Mouse (Mus musculus) hindbrain, embryonic 11.5 days (tissue): Measurements from ENCODE around the gene Trpm5. TPM values are rescaled to one million over a fixed set of nuclear protein-coding genes. Genes with fewer than 3 reads are reported as not detected.

Source experiments
- ATAC-seq: fragments of 200-750 bp; cut with Nextera tagmentation; 2 replicates; pipeline ENCODE4 v1.8.0; 2017; ENCODE audit warnings: mild to moderate bottlenecking, moderate TSS enrichment, moderate library complexity; ENCODE audit not compliant: low FRiP score
- DNase-seq: peaks from one replicate; pipeline ENCODE4 v3.0.0-alpha.2; 2015; ENCODE audit warnings: low spot score
- H3K27ac ChIP-seq: fragments of 300-500 bp; sonication (generic); 2 replicates; pipeline ENCODE4 v1.5.1; 2014; ENCODE audit warnings: mild to moderate bottlenecking, low read depth, low read length
- H3K27me3 ChIP-seq: fragments of 300-500 bp; sonication (generic); 2 replicates; pipeline ENCODE4 v1.6.1; 2014; ENCODE audit warnings: mild to moderate bottlenecking, low read length, moderate library complexity, mixed read lengths; ENCODE audit not compliant: control insufficient read depth, insufficient read depth
- H3K36me3 ChIP-seq: fragments of 300-500 bp; sonication (generic); 2 replicates; pipeline ENCODE4 v1.6.1; 2014; ENCODE audit warnings: mild to moderate bottlenecking, low read length, moderate library complexity, mixed read lengths; ENCODE audit not compliant: control insufficient read depth, insufficient read depth
- H3K4me1 ChIP-seq: fragments of 300-500 bp; sonication (generic); replicated peaks from 2 replicates; pipeline ENCODE4 v1.6.1; 2014; ENCODE audit warnings: low read length, mixed read lengths; ENCODE audit not compliant: control insufficient read depth, insufficient read depth
- H3K4me2 ChIP-seq: fragments of 300-500 bp; sonication (generic); replicated peaks from 2 replicates; pipeline ENCODE4 v1.6.1; 2014; ENCODE audit warnings: mild to moderate bottlenecking, low read depth, low read length
- H3K4me3 ChIP-seq: fragments of 300-500 bp; sonication (generic); 2 replicates; pipeline ENCODE4 v1.5.1; 2014; ENCODE audit warnings: low read depth, low read length
- H3K9ac ChIP-seq: fragments of 300-500 bp; sonication (generic); 2 replicates; pipeline ENCODE4 v1.6.1; 2014; ENCODE audit warnings: low read depth, low read length
- H3K9me3 ChIP-seq: fragments of 300-500 bp; sonication (generic); 2 replicates; pipeline ENCODE4 v1.6.1; 2016; ENCODE audit warnings: low read length; ENCODE audit not compliant: control insufficient read depth
- WGBS: fragments of 180-500 bp; shearing (Covaris S2); extraction: QIAGEN DNeasy Blood & Tissue Kit; methylation state at CpG from one replicate; pipeline ENCODE4 v1.1.7; 2014; 5-methylcytosine and 5-hydroxymethylcytosine counted together
- polyA plus RNA-seq: library from polyadenylated mRNA; unstranded; fragments of >200 nt; fragmentation: Nextera tagmentation; extraction: Ambion mirVana; gene quantifications from 2 replicates; pipeline ENCODE4 v1.2.1, GENCODE M21; 2014

Trpm5 gene
- 0.27 and 0.88 TPM in 2 replicates for polyA plus RNA-seq

DNA sequence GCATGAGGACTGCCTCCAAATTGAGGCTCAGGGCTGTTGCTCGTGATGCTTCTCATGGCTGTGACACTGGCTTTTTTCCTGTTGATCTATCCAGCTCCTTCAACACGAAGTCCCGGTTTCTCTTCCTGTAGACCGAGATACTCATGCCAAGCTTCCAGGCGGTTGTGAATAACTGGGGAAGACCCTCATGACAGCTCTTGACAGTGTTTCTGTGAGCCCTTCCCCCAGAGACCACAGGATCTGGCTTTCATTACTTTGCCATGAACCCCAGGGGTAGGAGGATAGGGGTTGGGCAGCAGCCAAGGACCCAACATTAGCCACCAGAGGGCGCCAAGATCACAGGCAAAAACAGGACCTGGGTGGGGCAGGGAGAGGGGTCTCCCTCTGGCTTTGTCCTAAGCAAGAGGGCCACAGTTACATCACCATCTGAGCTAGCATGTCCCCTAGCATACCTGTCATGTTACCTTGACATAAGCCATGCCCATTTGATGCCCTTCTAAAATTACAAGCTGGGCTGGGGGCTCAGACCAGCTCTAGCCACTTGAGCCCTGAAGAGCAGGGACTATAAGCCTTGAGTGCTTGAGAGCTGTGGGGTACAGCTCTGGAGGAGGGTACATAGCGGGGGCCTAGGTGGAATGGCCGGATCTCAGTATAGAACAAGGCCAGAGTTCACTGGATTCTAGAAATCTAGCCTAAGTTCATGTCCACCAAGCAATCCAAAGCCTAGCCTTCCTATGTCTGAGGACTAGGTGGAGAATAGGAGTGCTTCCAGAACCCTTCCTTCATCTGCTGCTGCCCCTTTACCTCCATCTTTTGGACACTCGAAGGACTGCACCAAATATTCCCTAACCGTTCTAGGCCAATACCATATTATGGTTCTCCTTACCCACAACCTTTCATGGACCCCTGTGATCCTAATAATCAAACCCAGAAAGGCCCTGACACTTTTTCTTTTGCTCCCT, at the start of gene Trpm5:
TSS of gene Trpm5 (minus strand) at position 51 of the 962 bp plus-strand sequence.
- H3K4me3 ChIP-seq, result no peak within 1 kb of the TSS
- H3K27ac ChIP-seq, result no peak within 1 kb of the TSS
- WGBS, result 52% methylated on average over 10 of the region's 10 CpGs
- ATAC-seq, result no peak
- H3K27me3 ChIP-seq, result no peaks in the 10 kb centered on the region
- H3K9me3 ChIP-seq, result no peaks in the 10 kb centered on the region
- no peaks in the 10 kb centered on the region for H3K36me3 ChIP-seq
- DNase-seq, result peak; percentile 81
- H3K4me1 ChIP-seq, result no peaks in the 10 kb centered on the region
- H3K9ac ChIP-seq, result no peak within 1 kb of the TSS
- no peak within 1 kb of the TSS for H3K4me2 ChIP-seq

- Histone ChIP-seq H3K9me3 (no peaks in the 10 kb centered on the region), H3K27ac (no peak overlapping the region), H3K9ac (no peak overlapping the region), H3K4me1 (no peaks in the 10 kb centered on the region), H3K4me2 (no peak overlapping the region), H3K36me3 (no peaks in the 10 kb centered on the region), H3K27me3 (no peaks in the 10 kb centered on the region), H3K4me3 (no peak overlapping the region)
- DNase-seq (no peak), ATAC-seq (no peak)
- 89% methylated on average over 2 of the region's 2 CpGs for WGBS
Measured at GRCm38 (mm10) chr7:143142680-143143079, 48.2 kb upstream of the Trpm5 start.

- Histone ChIP-seq H3K27me3 (no peaks in the 10 kb centered on the region), H3K4me1 (no peaks in the 10 kb centered on the region), H3K36me3 (no peaks in the 10 kb centered on the region), H3K4me3 (no peak overlapping the region), H3K4me2 (no peak overlapping the region), H3K9me3 (no peaks in the 10 kb centered on the region), H3K9ac (no peak overlapping the region), H3K27ac (no peak overlapping the region)
- 89% methylated on average over 4 of the region's 4 CpGs for WGBS
- DNase-seq (no peak), ATAC-seq (no peak)
Measured at GRCm38 (mm10) chr7:143139932-143140331, 45.5 kb upstream of the Trpm5 start.

- Histone ChIP-seq H3K27me3 (no peaks in the 10 kb centered on the region), H3K27ac (no peak overlapping the region), H3K9me3 (no peaks in the 10 kb centered on the region), H3K36me3 (no peaks in the 10 kb centered on the region), H3K4me1 (no peaks in the 10 kb centered on the region), H3K4me2 (no peak overlapping the region), H3K9ac (no peak overlapping the region), H3K4me3 (no peak overlapping the region)
- peak; percentile 73 for DNase-seq
- ATAC-seq, result no peak
- 55% methylated on average over 1 of the region's 1 CpGs for WGBS
Measured at GRCm38 (mm10) chr7:143138789-143139188, 44.3 kb upstream of the Trpm5 start.

- Histone ChIP-seq H3K4me1 (no peaks in the 10 kb centered on the region), H3K27ac (no peak overlapping the region), H3K27me3 (no peaks in the 10 kb centered on the region), H3K4me3 (no peak overlapping the region), H3K9me3 (no peaks in the 10 kb centered on the region), H3K36me3 (no peaks in the 10 kb centered on the region), H3K9ac (no peak overlapping the region), H3K4me2 (no peak overlapping the region)
- no peak for ATAC-seq
- DNase-seq, result no peak
- WGBS, result 70% methylated on average over 5 of the region's 5 CpGs
Measured at GRCm38 (mm10) chr7:143136561-143136960, 42.1 kb upstream of the Trpm5 start.

DNA sequence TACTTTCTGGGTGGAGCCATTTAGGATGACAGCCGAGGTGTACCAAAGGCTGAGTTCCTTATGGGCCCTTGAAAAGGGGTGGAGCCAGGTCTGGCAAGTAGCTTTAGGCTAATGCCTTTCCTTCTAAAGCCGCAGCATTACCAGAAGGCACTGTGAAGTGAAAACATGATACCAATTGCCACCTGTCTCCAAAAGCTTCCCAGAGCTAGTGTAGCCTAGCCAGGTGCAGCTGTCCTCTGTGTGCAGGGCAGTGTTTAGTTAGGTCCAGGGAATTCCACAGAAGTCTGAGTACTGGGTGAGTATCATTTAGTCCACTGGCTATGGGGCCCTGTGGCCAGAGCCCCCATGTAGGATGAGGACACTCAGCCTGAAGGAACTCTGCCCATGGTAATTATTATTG, 41.7 kb upstream of the Trpm5 start:
- no peak for ATAC-seq

DNA sequence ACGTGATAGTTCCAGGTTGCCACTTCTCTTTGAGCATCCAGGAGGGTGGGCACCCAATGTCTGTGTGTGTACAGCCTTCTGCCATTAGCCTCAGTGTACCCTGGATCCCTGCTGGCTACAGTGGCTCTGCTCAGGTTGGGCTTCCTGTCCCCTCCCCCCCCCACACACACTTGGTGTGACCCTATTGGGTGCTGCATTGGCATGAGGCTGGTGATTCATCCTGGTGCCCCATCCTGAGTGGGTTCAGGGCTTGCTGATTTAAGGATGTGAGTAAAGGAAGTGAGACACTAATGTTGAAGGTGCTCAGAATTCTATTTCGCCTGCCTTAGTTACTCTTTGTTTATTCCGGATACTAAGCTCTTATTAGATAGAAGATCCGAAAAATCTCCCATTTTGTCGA, 38.4 kb upstream of the Trpm5 start:
- Histone ChIP-seq H3K9me3 (no peaks in the 10 kb centered on the region), H3K27ac (no peak overlapping the region), H3K4me2 (no peak overlapping the region), H3K9ac (no peak overlapping the region), H3K27me3 (no peaks in the 10 kb centered on the region), H3K36me3 (no peaks in the 10 kb centered on the region), H3K4me3 (no peak overlapping the region), H3K4me1 (no peaks in the 10 kb centered on the region)
- ATAC-seq (no peak), DNase-seq (no peak)
- 88% methylated on average over 5 of the region's 5 CpGs for WGBS

More for the DNA sequence above, 41.7 kb upstream of the Trpm5 start:
- Histone ChIP-seq H3K9ac (no peak overlapping the region), H3K27me3 (no peaks in the 10 kb centered on the region), H3K4me1 (no peaks in the 10 kb centered on the region), H3K9me3 (no peaks in the 10 kb centered on the region), H3K4me3 (no peak overlapping the region), H3K4me2 (no peak overlapping the region), H3K36me3 (no peaks in the 10 kb centered on the region), H3K27ac (no peak overlapping the region)
- 70% methylated on average over 2 of the region's 2 CpGs for WGBS
- DNase-seq, result no peak

GRCm38 (mm10) chr7:143124902-143125301, 30.5 kb upstream of the Trpm5 start:
- no peaks in the 10 kb centered on the region for H3K36me3 ChIP-seq
- no peak for DNase-seq
- H3K9ac ChIP-seq, result no peak overlapping the region
- peaks cover 3% of the 10 kb centered on the region; the same call in 1 of the 2 replicates for H3K4me1 ChIP-seq
- ATAC-seq, result no peak
- WGBS, result 66% methylated on average over 3 of the region's 3 CpGs
- no peak overlapping the region for H3K4me3 ChIP-seq
- no peaks in the 10 kb centered on the region for H3K27me3 ChIP-seq
- H3K4me2 ChIP-seq, result no peak overlapping the region
- H3K27ac ChIP-seq, result no peak overlapping the region
- H3K9me3 ChIP-seq, result no peaks in the 10 kb centered on the region
